In the genomic region with DNA sequence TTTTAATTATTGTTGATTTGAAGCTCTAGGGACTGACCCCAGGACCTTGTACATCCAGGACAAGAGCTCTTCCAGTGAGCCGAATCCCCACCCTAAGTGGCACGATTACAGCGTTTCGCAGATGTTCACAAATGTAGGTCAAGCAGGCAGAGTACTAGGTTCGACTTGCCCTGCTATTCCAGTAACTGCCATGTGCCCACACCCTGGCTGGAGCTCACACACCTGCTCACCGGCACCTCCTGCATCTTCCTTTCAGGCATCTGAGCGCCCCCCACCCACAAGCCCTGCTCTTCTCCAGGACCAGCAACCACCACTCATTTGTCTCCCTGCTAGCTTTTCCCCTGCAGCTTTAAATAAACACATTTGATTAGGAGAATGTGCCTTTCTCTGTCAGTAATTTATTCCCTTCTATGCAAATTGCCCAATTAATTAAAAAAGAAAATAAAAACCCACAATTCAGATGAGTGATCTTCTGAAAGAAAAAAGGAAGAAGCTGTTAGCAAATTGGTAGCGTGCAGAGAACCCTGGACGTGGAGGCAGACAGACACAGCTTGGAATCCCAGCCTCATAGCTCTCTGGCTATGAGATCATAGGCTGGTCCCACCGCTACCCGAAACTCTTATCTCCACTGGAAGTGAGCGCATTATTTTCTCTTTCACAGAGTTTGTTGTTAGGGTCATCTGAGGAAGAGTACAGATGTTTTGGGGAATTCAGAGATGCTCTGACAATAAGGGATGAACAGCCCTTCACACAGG, we compare ENCODE assay signal across 14 mouse cellular contexts.
DNase-seq lines count a peak whose midpoint lies in the region; ATAC-seq lines count a peak whose summit lies in the region.
"Had no signal": no experiment of that assay in that cellular context is flagged by ENCODE, and none has a peak within 500 bp of the region (broad histone marks: within the 10 kb centered on the region; RNA-seq: fewer than 3 reads in every experiment).

No protein-coding gene starts in this region.

- no peaks in the 10 kb centered on the region for H3K27me3 ChIP-seq in hindbrain, embryonic 14.5 days (ENCODE audit: control insufficient read depth, insufficient read depth, low read length)
- no peaks in the 10 kb centered on the region for H3K27me3 ChIP-seq in hindbrain, embryonic 16.5 days (replicated peaks; ENCODE audit: control insufficient read depth, insufficient read depth, low read length)
- H3K27me3 ChIP-seq in forebrain, embryonic 15.5 days, result no peaks in the 10 kb centered on the region
- H3K27me3 ChIP-seq in midbrain, embryonic 14.5 days (ENCODE audit: control insufficient read depth, insufficient read depth, low read length), result no peaks in the 10 kb centered on the region
- H3K27me3 ChIP-seq: embryonic facial prominence, embryonic 12.5 days; liver, embryonic 12.5 days had no signal

- peak overlapping the region; percentile 40; the same call in 1 of the 2 replicates for H3K27ac ChIP-seq in hindbrain, embryonic 14.5 days
- no peak overlapping the region for H3K27ac ChIP-seq in hindbrain, embryonic 16.5 days (ENCODE audit: low read depth, low read length)
- H3K27ac ChIP-seq in forebrain, embryonic 15.5 days (replicated peaks), result peak overlapping the region; percentile 75
- H3K27ac ChIP-seq in midbrain, embryonic 14.5 days (replicated peaks; ENCODE audit: low read depth, low read length), result peak overlapping the region; percentile 70
- H3K27ac ChIP-seq: embryonic facial prominence, embryonic 12.5 days; liver, embryonic 12.5 days; stomach, postnatal 0 days had no signal

- H3K4me3 ChIP-seq in hindbrain, embryonic 14.5 days (replicated peaks; ENCODE audit: low read length), result no peak overlapping the region
- no peak overlapping the region for H3K4me3 ChIP-seq in hindbrain, embryonic 16.5 days (ENCODE audit: low read length)
- H3K4me3 ChIP-seq in forebrain, embryonic 15.5 days, result no peak overlapping the region
- H3K4me3 ChIP-seq in midbrain, embryonic 14.5 days (replicated peaks; ENCODE audit: low read depth, low read length), result no peak overlapping the region
- H3K4me3 ChIP-seq: embryonic facial prominence, embryonic 12.5 days; liver, embryonic 12.5 days had no signal

- H3K4me2 ChIP-seq in hindbrain, embryonic 14.5 days (replicated peaks), result no peak overlapping the region
- H3K4me2 ChIP-seq in hindbrain, embryonic 16.5 days (ENCODE audit: low read length), result no peak overlapping the region
- H3K4me2 ChIP-seq in forebrain, embryonic 15.5 days (replicated peaks), result no peak overlapping the region
- no peak overlapping the region for H3K4me2 ChIP-seq in midbrain, embryonic 14.5 days (ENCODE audit: low read length)
- H3K4me2 ChIP-seq: embryonic facial prominence, embryonic 12.5 days; liver, embryonic 12.5 days had no signal

- 65% methylated on average over 12 of the region's 12 CpGs for WGBS in hindbrain, embryonic 14.5 days
- WGBS in hindbrain, embryonic 16.5 days, result 61% methylated on average over 12 of the region's 12 CpGs
- 33% methylated on average over 12 of the region's 12 CpGs for WGBS in forebrain, embryonic 15.5 days
- 68% methylated on average over 12 of the region's 12 CpGs for WGBS in midbrain, embryonic 14.5 days

- no peak for ATAC-seq in hindbrain, embryonic 14.5 days (ENCODE audit: low FRiP score)
- ATAC-seq in hindbrain, embryonic 16.5 days, result no peak
- ATAC-seq in forebrain, embryonic 15.5 days (replicated peaks), result peak; percentile 44
- no peak for ATAC-seq in midbrain, embryonic 14.5 days (ENCODE audit: low FRiP score, low TSS enrichment)
- ATAC-seq: inflammation-experienced regulatory T-cells, adult 6 months; liver, embryonic 12.5 days had no signal

- H3K4me1 ChIP-seq in hindbrain, embryonic 14.5 days (replicated peaks; ENCODE audit: control insufficient read depth, insufficient read depth, low read length), result peaks cover 16% of the 10 kb centered on the region
- H3K4me1 ChIP-seq in hindbrain, embryonic 16.5 days (ENCODE audit: control insufficient read depth, insufficient read depth, low read depth, low read length), result peaks cover 12% of the 10 kb centered on the region
- H3K4me1 ChIP-seq in forebrain, embryonic 15.5 days, result peaks cover 39% of the 10 kb centered on the region
- peaks cover 23% of the 10 kb centered on the region for H3K4me1 ChIP-seq in midbrain, embryonic 14.5 days (ENCODE audit: control insufficient read depth, insufficient read depth, low read length)
- H3K4me1 ChIP-seq: embryonic facial prominence, embryonic 12.5 days; liver, embryonic 12.5 days had no signal

- H3K9me3 ChIP-seq in hindbrain, embryonic 14.5 days (ENCODE audit: control insufficient read depth, low read length), result no peaks in the 10 kb centered on the region
- H3K9me3 ChIP-seq in hindbrain, embryonic 16.5 days (ENCODE audit: control insufficient read depth, low read length), result no peaks in the 10 kb centered on the region
- no peaks in the 10 kb centered on the region for H3K9me3 ChIP-seq in forebrain, embryonic 15.5 days
- H3K9me3 ChIP-seq in midbrain, embryonic 14.5 days (ENCODE audit: control insufficient read depth, low read length), result no peaks in the 10 kb centered on the region
- H3K9me3 ChIP-seq: embryonic facial prominence, embryonic 12.5 days; liver, embryonic 12.5 days had no signal

- H3K36me3 ChIP-seq in hindbrain, embryonic 14.5 days (replicated peaks; ENCODE audit: control insufficient read depth, insufficient read depth), result no peaks in the 10 kb centered on the region
- no peaks in the 10 kb centered on the region for H3K36me3 ChIP-seq in hindbrain, embryonic 16.5 days (ENCODE audit: control insufficient read depth, insufficient read depth, low read length)
- H3K36me3 ChIP-seq in forebrain, embryonic 15.5 days, result no peaks in the 10 kb centered on the region
- no peaks in the 10 kb centered on the region for H3K36me3 ChIP-seq in midbrain, embryonic 14.5 days (ENCODE audit: control insufficient read depth, insufficient read depth, low read length)
- H3K36me3 ChIP-seq: embryonic facial prominence, embryonic 12.5 days; liver, embryonic 12.5 days had no signal

- H3K9ac ChIP-seq in hindbrain, embryonic 14.5 days, result no peak overlapping the region
- H3K9ac ChIP-seq in hindbrain, embryonic 16.5 days (ENCODE audit: low read depth, low read length), result no peak overlapping the region
- no peak overlapping the region for H3K9ac ChIP-seq in forebrain, embryonic 15.5 days (replicated peaks)
- peak overlapping the region; percentile 16; the same call in 1 of the 2 replicates for H3K9ac ChIP-seq in midbrain, embryonic 14.5 days (replicated peaks; ENCODE audit: low read length)
- H3K9ac ChIP-seq: embryonic facial prominence, embryonic 12.5 days; liver, embryonic 12.5 days had no signal

- no peak for DNase-seq in hindbrain, embryonic 14.5 days (ENCODE audit: low spot score)
- peak; percentile 53 for DNase-seq in midbrain, embryonic 14.5 days
- peak; percentile 65 to 74 for DNase-seq in thymus, postnatal 10 days (ENCODE audit: low spot score in 2 of 2)
- no peak for DNase-seq in cerebellum, adult 18-20 months
- no peak for DNase-seq in gastrocnemius, postnatal 4 days (ENCODE audit: low spot score in 2 of 2)
- DNase-seq: cerebellum, adult 11 months; right cerebral cortex, adult 18-20 months; spleen, adult 18-20 months had no signal

Comparison
In these comparisons a context has a peak if more than half of its experiments do, and no peak if none do; other contexts are left out.
1. DNase-seq: peak in midbrain, embryonic 14.5 days (single experiment) and thymus, postnatal 10 days (2 of 2); none in hindbrain, embryonic 14.5 days (single experiment), cerebellum, adult 18-20 months (0 of 2) and gastrocnemius, postnatal 4 days (0 of 2).